Mouse (Mus musculus): ENCODE data around the gene B4galt1.

Gene B4galt1

GRCm38 (mm10) chr4:40872129-40872528 is 18.3 kb upstream of the B4galt1 start:
- in situ Hi-C loops (cut with MseI, MboI) = no loop called here

- in situ Hi-C loops (cut with MseI, MboI) = no loop called here
These were observed 16.4 kb upstream of the B4galt1 start for GRCm38 (mm10) chr4:40870206-40870605.

- in situ Hi-C loops (cut with MseI, MboI) = no loop called here
These were observed 14.9 kb upstream of the B4galt1 start for GRCm38 (mm10) chr4:40868554-40869232.

GRCm38 (mm10) chr4:40864361-40864760 is 10.6 kb upstream of the B4galt1 start:
- in situ Hi-C loops (cut with MseI, MboI) = no loop called here

- in situ Hi-C loops (cut with MseI, MboI) = no loop called here
These were observed 9.5 kb upstream of the B4galt1 start for GRCm38 (mm10) chr4:40863340-40863739.

- in situ Hi-C loops (cut with MseI, MboI) = no loop called here
These were observed 7.3 kb upstream of the B4galt1 start for GRCm38 (mm10) chr4:40861131-40861530.

GRCm38 (mm10) chr4:40857824-40858346 is 4.1 kb upstream of the B4galt1 start:
- in situ Hi-C loops (cut with MseI, MboI) = no loop called here

GRCm38 (mm10) chr4:40856571-40856970 is 2.8 kb upstream of the B4galt1 start:
- in situ Hi-C loops (cut with MseI, MboI) = no loop called here

GRCm38 (mm10) chr4:40854387-40854933 is 655 bp upstream of the B4galt1 start:
- in situ Hi-C loops (cut with MseI, MboI) = no loop called here

- in situ Hi-C loops (cut with MseI, MboI) = no loop called here
These were observed 792 bp downstream of the B4galt1 start for GRCm38 (mm10) chr4:40852861-40853564.

GRCm38 (mm10) chr4:40852249-40852781 is 1.5 kb downstream of the B4galt1 start:
- in situ Hi-C loops (cut with MseI, MboI) = no loop called here

GRCm38 (mm10) chr4:40851763-40852248 is 2.0 kb downstream of the B4galt1 start:
- in situ Hi-C loops (cut with MseI, MboI) = no loop called here

- in situ Hi-C loops (cut with MseI, MboI) = no loop called here
These were observed 2.6 kb downstream of the B4galt1 start for GRCm38 (mm10) chr4:40851031-40851762.

GRCm38 (mm10) chr4:40850582-40850981 is 3.2 kb downstream of the B4galt1 start:
- in situ Hi-C loops (cut with MseI, MboI) = no loop called here

- in situ Hi-C loops (cut with MseI, MboI) = no loop called here
These were observed 4.3 kb downstream of the B4galt1 start for GRCm38 (mm10) chr4:40849518-40849917.

- in situ Hi-C loops (cut with MseI, MboI) = no loop called here
These were observed 5.6 kb downstream of the B4galt1 start for GRCm38 (mm10) chr4:40848246-40848645.

- in situ Hi-C loops (cut with MseI, MboI) = no loop called here
These were observed 6.6 kb downstream of the B4galt1 start for GRCm38 (mm10) chr4:40847160-40847559.

GRCm38 (mm10) chr4:40846143-40846931 is 7.5 kb downstream of the B4galt1 start:
- in situ Hi-C loops (cut with MseI, MboI) = no loop called here

GRCm38 (mm10) chr4:40844811-40845751 is 8.7 kb downstream of the B4galt1 start:
- in situ Hi-C loops (cut with MseI, MboI) = no loop called here

All from mouse trophoblast stem cell (cell line).